Mouse (Mus musculus) olfactory bulb, adult 2 months (tissue): ENCODE measurements around the gene Cbr2. TPM values are rescaled to one million over a fixed set of nuclear protein-coding genes. Genes with fewer than 3 reads are reported as not detected.
"Not testable (repeated sequence)": the region's sequence is repeated elsewhere in the genome, so short reads cannot be mapped to it uniquely, and the experiment has no call there.

Experiments used
- H3K27ac ChIP-seq: fragments of 200-500 bp; 2 replicates; pipeline ENCODE4 v1.5.1; 2012; ENCODE audit warnings: low read depth, low read length; ENCODE audit not compliant: insufficient read depth
- H3K4me1 ChIP-seq: fragments of 200-500 bp; 2 replicates; pipeline ENCODE4 v1.6.1; 2012; ENCODE audit warnings: low read length; ENCODE audit not compliant: control insufficient read depth, insufficient read depth
- H3K4me3 ChIP-seq: fragments of 200-500 bp; 2 replicates; pipeline ENCODE4 v1.5.1; 2012; ENCODE audit warnings: mild to moderate bottlenecking, low read depth, low read length, moderate library complexity; ENCODE audit not compliant: insufficient read depth
- CTCF ChIP-seq: fragments of 200-500 bp; IDR thresholded peaks from 2 replicates; pipeline ENCODE4 v1.5.1; 2012; ENCODE audit warnings: low read depth, mild to moderate bottlenecking, low read length, moderate library complexity; ENCODE audit not compliant: insufficient read depth
- POLR2A ChIP-seq: fragments of 200-500 bp; IDR thresholded peaks from 2 replicates; pipeline ENCODE4 v1.6.1; 2012; ENCODE audit warnings: mild to moderate bottlenecking, low read depth, low read length, moderate library complexity; ENCODE audit not compliant: insufficient read depth
- WGBS: fragments of 180-500 bp; shearing (Covaris S2); methylation state at CpG from one replicate; pipeline ENCODE4 v1.1.7; 2018; 5-methylcytosine and 5-hydroxymethylcytosine counted together
- polyA plus RNA-seq: library from polyadenylated mRNA; stranded (reverse); fragments of >200 nt; gene quantifications from 2 replicates; pipeline ENCODE4 v1.2.4, GENCODE M21; 2012; ENCODE audit warnings: low replicate concordance; ENCODE audit not compliant: missing spikeins, insufficient read depth, insufficient read length

Gene Cbr2
- polyA plus RNA-seq, result not detected in 2 replicates

GRCm38 (mm10) chr11:120731858-120732680, at the start of gene Cbr2:
Gene Cbr2 (minus strand): TSS chr11:120732114.
- TF ChIP-seq POLR2A (no peak), CTCF (no peak)
- Histone ChIP-seq H3K4me3 (no peak within 1 kb of the TSS), H3K4me1 (peaks cover 5% of the 10 kb centered on the region), H3K27ac (no peak within 1 kb of the TSS)
- 76% methylated on average over 12 of the region's 12 CpGs for WGBS

- H3K4me3 ChIP-seq, H3K27ac ChIP-seq: not testable (repeated sequence)
- WGBS, result 97% methylated on average over 6 of the region's 6 CpGs
- H3K4me1 ChIP-seq, result peaks cover 28% of the 10 kb centered on the region
Measured at GRCm38 (mm10) chr11:120781361-120781760, 49.4 kb upstream of the Cbr2 start.

- WGBS, result 93% methylated on average over 1 of the region's 1 CpGs
- TF ChIP-seq POLR2A (no peak), CTCF (no peak)
- Histone ChIP-seq H3K27ac (no peak overlapping the region), H3K4me1 (peaks cover 17% of the 10 kb centered on the region), H3K4me3 (no peak overlapping the region)
Measured at GRCm38 (mm10) chr11:120779876-120780275, 48.0 kb upstream of the Cbr2 start.

- H3K4me3 ChIP-seq, result no peak overlapping the region
- 18% methylated on average over 6 of the region's 6 CpGs for WGBS
- TF ChIP-seq CTCF (no peak), POLR2A (no peak)
- no peak overlapping the region for H3K27ac ChIP-seq
- peaks cover under 1% of the 10 kb centered on the region; the same call in 1 of the 2 replicates for H3K4me1 ChIP-seq
Measured at GRCm38 (mm10) chr11:120777123-120777522, 45.2 kb upstream of the Cbr2 start.

- H3K4me3 ChIP-seq, result no peak overlapping the region
- H3K27ac ChIP-seq, result no peak overlapping the region
- no peaks in the 10 kb centered on the region for H3K4me1 ChIP-seq
- 17% methylated on average over 15 of the region's 15 CpGs for WGBS
- TF ChIP-seq CTCF (peak; percentile 100), POLR2A (no peak)
Measured at GRCm38 (mm10) chr11:120775774-120776469, 44.0 kb upstream of the Cbr2 start.

- no peaks in the 10 kb centered on the region for H3K4me1 ChIP-seq
- TF ChIP-seq POLR2A, result no peak
- TF ChIP-seq CTCF, result no peak
- no peak overlapping the region for H3K27ac ChIP-seq
- H3K4me3 ChIP-seq, result no peak overlapping the region
- 93% methylated on average over 7 of the region's 7 CpGs for WGBS
Measured at GRCm38 (mm10) chr11:120773463-120774190, 41.7 kb upstream of the Cbr2 start.

- Histone ChIP-seq H3K4me1 (no peaks in the 10 kb centered on the region), H3K4me3 (no peak overlapping the region), H3K27ac (no peak overlapping the region)
- WGBS, result 78% methylated on average over 3 of the region's 3 CpGs
- TF ChIP-seq POLR2A (no peak), CTCF (no peak)
Measured at GRCm38 (mm10) chr11:120772749-120773148, 40.8 kb upstream of the Cbr2 start.

- TF ChIP-seq POLR2A, result no peak
- TF ChIP-seq CTCF, result no peak
- no peaks in the 10 kb centered on the region for H3K4me1 ChIP-seq
- no peak overlapping the region for H3K27ac ChIP-seq
- 39% methylated on average over 1 of the region's 1 CpGs for WGBS
- no peak overlapping the region for H3K4me3 ChIP-seq
Measured at GRCm38 (mm10) chr11:120768206-120768605, 36.3 kb upstream of the Cbr2 start.

GRCm38 (mm10) chr11:120767023-120767422, 35.1 kb upstream of the Cbr2 start:
- H3K27ac ChIP-seq, H3K4me3 ChIP-seq, H3K4me1 ChIP-seq: not testable (repeated sequence)
- 87% methylated on average over 5 of the region's 7 CpGs for WGBS

- not testable (repeated sequence) for H3K4me1 ChIP-seq
Measured at GRCm38 (mm10) chr11:120763121-120763999, 31.4 kb upstream of the Cbr2 start.

GRCm38 (mm10) chr11:120762672-120763041, 30.7 kb upstream of the Cbr2 start, which contains the start of gene Hmga1b:
Gene Hmga1b (plus strand): TSS chr11:120762794.
- 14% methylated on average over 14 of the region's 14 CpGs for WGBS
- not testable (repeated sequence) for H3K4me1 ChIP-seq, H3K27ac ChIP-seq, H3K4me3 ChIP-seq

More at GRCm38 (mm10) chr11:120763121-120763999, 31.4 kb upstream of the Cbr2 start:
- H3K27ac ChIP-seq, H3K4me3 ChIP-seq: not testable (repeated sequence)
- WGBS, result 32% methylated on average over 12 of the region's 23 CpGs
